Mouse (Mus musculus) cerebellum, postnatal 4 days (tissue): Measurements from ENCODE around the gene Tmem45b.

Experiments used
- DNase-seq, 2 experiments: peaks; one replicate each; pipeline ENCODE4 v3.0.0; 2022; ENCODE audit warnings: low spot score in 2 of 2, mixed read lengths in 1 of 2

Gene Tmem45b

DNA sequence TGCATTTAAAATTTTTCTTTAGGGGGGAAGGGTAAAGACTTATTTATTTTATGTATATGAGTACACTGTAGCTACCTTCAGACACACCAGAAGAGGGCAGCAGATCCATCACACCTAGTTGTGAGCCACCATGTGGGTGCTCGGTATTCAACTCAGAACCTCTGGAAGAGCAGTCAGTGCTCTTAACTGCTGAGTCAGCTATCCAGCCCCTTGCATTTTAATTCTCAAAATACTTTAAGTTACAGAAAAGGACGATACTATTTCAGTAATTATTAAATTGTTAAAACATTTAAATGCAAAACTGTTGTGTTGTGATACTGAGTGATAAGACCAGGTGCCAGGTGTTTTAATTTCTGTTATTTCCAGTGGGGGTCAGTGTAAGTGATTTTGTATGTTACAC is 60.0 kb downstream of the Tmem45b start:
- no peak for DNase-seq

- DNase-seq, result peak; percentile 60 to 75
These were observed 63.8 kb downstream of the Tmem45b start for GRCm38 (mm10) chr9:31400441-31400840.

GRCm38 (mm10) chr9:31387206-31387605 is 77.1 kb downstream of the Tmem45b start:
- no peak for DNase-seq

GRCm38 (mm10) chr9:31386368-31387180 is 77.7 kb downstream of the Tmem45b start:
- no peak for DNase-seq

- DNase-seq, result peak; percentile 84 to 94
These were observed 78.3 kb downstream of the Tmem45b start, which contains the start of gene Nfrkb for GRCm38 (mm10) chr9:31385947-31386354. Gene Nfrkb, plus strand, starts transcription at chr9:31386192.

DNA sequence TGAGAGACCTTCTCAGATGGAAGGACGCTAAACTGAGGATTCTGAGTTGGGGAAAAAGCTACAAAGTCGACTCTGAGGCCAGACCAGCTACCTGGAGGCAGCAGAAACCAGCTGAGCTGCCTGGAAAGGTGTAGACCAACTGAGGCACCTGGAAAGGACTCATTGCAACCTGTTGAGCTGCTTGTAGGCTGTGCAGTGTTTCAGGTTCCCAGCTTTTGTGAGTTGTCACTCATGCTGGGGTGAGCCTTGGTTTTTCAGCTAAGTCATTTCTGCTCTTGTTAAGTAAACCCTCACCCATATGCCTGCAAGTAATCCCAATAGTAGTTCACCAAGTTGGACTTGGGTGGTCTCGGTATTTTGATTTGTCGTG is 78.8 kb downstream of the Tmem45b start:
- DNase-seq, result no peak

DNA sequence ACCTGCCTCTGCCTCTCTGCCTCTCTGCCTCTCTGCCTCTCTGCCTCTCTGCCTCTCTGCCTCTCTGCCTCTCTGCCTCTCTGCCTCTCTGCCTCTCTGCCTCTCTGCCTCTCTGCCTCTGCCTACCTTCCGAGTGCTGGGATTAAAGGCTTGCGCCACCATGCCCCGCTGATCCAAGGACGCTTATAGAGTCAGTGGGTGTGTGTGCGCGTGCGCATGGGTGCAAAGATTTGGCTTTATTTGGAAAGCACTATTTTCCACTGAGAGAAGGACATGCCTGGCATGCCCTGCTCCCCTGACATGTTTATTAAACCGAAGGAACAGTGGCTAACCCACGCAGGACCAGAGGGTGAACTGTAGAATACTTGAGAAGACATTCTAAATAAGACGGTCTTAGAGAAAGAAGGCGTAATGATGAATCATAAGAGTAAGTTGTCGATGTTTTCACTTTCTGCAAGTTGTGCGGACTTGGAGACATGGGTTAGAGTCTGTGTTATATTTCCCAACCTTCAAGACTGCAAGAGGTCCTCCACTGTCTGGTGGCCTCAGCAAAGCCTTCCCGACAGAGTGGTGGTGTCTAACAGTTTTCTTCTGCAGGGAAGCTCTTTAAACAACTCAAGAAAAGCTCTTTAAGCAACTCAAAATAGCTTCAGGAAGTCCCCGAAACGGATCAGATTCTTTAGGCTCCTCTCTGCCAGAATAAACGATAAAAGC is 79.3 kb downstream of the Tmem45b start:
- DNase-seq, result no peak

GRCm38 (mm10) chr9:31376661-31377060 is 87.6 kb downstream of the Tmem45b start:
- no peak for DNase-seq
